Mouse (Mus musculus) c-Kit-positive CD71-positive TER-119-positive erythroid progenitor cells, embryonic 14.5 days (primary cell): ENCODE measurements around the gene Fkbp2.
A peak's percentile ranks its signal among the peaks of the same experiment; 100 is the strongest.

Source experiments
- DNase-seq: peaks from one replicate; pipeline ENCODE4 v3.0.0-alpha.2; 2013; ENCODE audit warnings: low spot score

Gene Fkbp2

GRCm38 (mm10) chr19:6940396-6941351 lies 39.6 kb downstream of the Fkbp2 start:
- no peak for DNase-seq

GRCm38 (mm10) chr19:6939106-6940002 lies 40.9 kb downstream of the Fkbp2 start:
- no peak for DNase-seq

- DNase-seq: no peak
Observed at GRCm38 (mm10) chr19:6937541-6938465, 42.5 kb downstream of the Fkbp2 start.

- DNase-seq: peak; percentile 31
Observed at GRCm38 (mm10) chr19:6936299-6936698, 44.0 kb downstream of the Fkbp2 start.

GRCm38 (mm10) chr19:6934195-6934977 lies 45.9 kb downstream of the Fkbp2 start, which contains the start of gene Kcnk4:
Gene Kcnk4 (minus strand): TSS chr19:6934515.
- no peak for DNase-seq

- DNase-seq: no peak
Observed at GRCm38 (mm10) chr19:6933436-6934194, 46.7 kb downstream of the Fkbp2 start.

DNA sequence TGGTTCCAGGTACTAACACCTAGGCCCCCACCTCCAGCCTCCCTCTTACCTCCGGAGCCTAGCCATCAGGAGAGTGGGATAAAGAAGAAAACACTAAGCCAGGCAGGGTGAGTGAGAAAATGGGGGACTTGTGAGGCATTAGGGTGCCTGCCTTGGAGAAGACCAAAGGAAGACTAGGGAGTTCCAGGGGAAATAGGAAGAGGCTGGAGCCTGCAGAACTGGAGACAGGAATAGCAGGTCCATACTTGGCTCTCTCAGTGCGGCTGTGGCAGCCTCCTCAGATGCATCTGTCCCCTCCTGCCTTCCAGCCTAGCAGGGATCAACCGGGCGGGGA lies 47.2 kb downstream of the Fkbp2 start:
- no peak for DNase-seq

DNA sequence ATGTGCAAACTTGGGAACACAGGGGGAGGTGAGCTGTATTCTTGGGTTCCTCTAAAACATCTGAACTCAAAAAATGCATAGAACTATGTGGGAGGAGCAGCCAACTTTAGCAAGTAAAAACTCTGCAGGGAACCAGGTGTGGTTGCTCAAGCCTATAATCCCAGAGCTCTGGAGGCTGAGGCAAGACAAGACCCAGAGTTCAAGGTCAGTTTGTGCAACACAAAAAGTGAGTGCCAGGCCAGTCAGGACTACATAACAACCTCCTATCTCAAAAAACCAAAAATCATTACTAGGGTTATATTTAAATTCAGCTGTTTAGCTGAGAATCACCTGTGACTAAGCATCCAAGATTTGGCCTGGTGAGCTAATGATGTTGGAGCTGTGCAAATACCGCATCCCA lies 48.3 kb downstream of the Fkbp2 start:
- DNase-seq: no peak

DNA sequence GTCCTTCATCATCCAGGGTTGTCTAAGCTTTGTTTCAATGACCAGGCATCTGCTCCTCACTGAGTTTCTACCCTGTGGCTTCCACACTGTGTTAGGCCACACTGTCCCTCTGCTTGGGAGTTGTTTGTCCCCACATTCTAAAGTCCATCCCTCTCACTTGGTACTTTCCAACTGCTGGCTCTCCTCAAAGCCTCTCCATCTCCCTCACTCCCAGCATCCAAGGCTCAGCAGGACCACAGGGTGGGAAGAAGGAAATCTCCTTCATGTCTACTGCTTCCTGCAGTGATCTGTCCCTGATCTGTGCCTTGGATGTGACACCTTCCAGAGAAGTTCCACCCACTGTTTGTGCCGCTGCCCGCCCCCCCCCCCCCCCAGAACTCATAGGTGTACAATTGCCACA lies 49.3 kb downstream of the Fkbp2 start:
- no peak for DNase-seq

- no peak for DNase-seq
Observed at GRCm38 (mm10) chr19:6928080-6928479, 52.2 kb downstream of the Fkbp2 start.
